Mouse (Mus musculus) G1E (cell line): ENCODE data around the gene Myh7b.

Source experiments
- CTCF ChIP-seq: IDR thresholded peaks from 2 replicates; pipeline ENCODE4 v1.5.1; 2012; ENCODE audit warnings: low read depth, low read length, inconsistent platforms, mixed read lengths
- GATA1 ChIP-seq: IDR thresholded peaks from 2 replicates; pipeline ENCODE4 v1.6.1; 2012; ENCODE audit warnings: borderline replicate concordance, low read length, inconsistent platforms, mixed read lengths
- TAL1 ChIP-seq: conservative IDR thresholded peaks from 2 replicates; pipeline ENCODE4 v1.6.1; 2012; ENCODE audit warnings: low read depth, low read length, inconsistent platforms, mixed read lengths

GRCm38 (mm10) chr2:155681874-155682273 is 70.9 kb downstream of the Myh7b start:
- TF ChIP-seq TAL1 (no peak), CTCF (no peak), GATA1 (no peak)
